Mouse (Mus musculus) heart, embryonic 10.5 days (tissue): ENCODE results near the gene Wdfy3. TPM values are rescaled to one million over a fixed set of nuclear protein-coding genes. Genes with fewer than 3 reads are reported as not detected.

Source experiments
- DNase-seq: peaks from one replicate; pipeline ENCODE4 v3.0.0-alpha.2; 2017; ENCODE audit warnings: low spot score
- H3K27ac ChIP-seq: fragments of 300-500 bp; sonication (generic); 2 replicates; pipeline ENCODE4 v1.5.1; 2016; ENCODE audit warnings: mild to moderate bottlenecking
- H3K27me3 ChIP-seq: fragments of 300-500 bp; sonication (generic); 2 replicates; pipeline ENCODE4 v1.6.1; 2016; ENCODE audit warnings: mild to moderate bottlenecking; ENCODE audit not compliant: poor library complexity, insufficient read depth, severe bottlenecking
- H3K36me3 ChIP-seq: fragments of 300-500 bp; sonication (generic); 2 replicates; pipeline ENCODE4 v1.6.1; 2016; ENCODE audit warnings: mild to moderate bottlenecking, moderate library complexity
- H3K4me1 ChIP-seq: fragments of 300-500 bp; sonication (generic); 2 replicates; pipeline ENCODE4 v1.6.1; 2016; ENCODE audit warnings: mild to moderate bottlenecking
- H3K4me3 ChIP-seq: fragments of 300-500 bp; sonication (generic); 2 replicates; pipeline ENCODE4 v1.5.1; 2016; ENCODE audit warnings: mild to moderate bottlenecking, moderate library complexity
- H3K9me3 ChIP-seq: fragments of 300-500 bp; sonication (generic); 2 replicates; pipeline ENCODE4 v1.6.1; 2016; ENCODE audit warnings: mild to moderate bottlenecking, moderate library complexity
- WGBS: fragments of 180-500 bp; shearing (Covaris S2); methylation state at CpG from one replicate; pipeline ENCODE4 v1.1.7; 2016; 5-methylcytosine and 5-hydroxymethylcytosine counted together
- polyA plus RNA-seq: library from polyadenylated mRNA; unstranded; fragments of >200 nt; fragmentation: Nextera tagmentation; extraction: Ambion mirVana; gene quantifications from 2 replicates; pipeline ENCODE4 v1.2.1, GENCODE M21; 2016

Gene Wdfy3
- polyA plus RNA-seq, 1 experiment from 2014 or later: 14.4 TPM

DNA sequence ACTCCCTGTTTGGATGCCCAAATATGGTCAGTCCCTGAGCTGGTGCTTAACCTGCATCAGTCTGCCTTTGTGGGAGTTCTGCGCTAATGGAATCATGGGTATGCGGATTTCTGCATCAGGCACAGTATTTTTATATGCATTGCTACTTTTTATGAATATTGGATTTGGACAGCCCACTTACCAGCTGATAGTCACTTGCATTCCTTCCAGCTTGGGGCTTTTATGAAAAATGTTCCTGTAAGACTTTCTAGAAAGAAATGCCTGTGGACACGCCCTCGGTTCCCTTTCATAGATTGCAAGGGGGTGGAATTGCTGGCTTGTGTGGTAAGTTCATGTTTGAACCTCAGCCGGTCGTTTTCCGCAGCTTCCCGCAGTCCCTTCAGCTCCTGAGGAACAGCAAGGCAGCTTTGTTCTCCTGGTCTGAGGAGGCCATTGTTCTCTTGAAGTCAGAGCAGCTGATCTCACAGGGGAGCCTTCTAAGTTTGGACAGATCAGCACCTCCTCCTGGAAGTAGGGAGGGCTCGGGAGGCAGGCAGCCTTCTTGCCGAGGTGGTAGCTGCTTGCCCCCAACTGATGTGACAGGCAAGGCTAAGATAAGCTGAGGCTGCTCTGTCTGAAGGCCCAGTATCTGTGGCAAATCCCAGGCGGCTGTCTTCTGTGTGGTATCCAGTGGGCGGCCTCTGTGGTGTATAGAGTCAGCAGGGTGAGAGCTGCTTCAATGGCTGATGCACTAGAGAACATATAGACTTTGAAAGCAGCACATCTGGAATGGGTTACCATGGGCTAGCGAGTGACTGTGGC is 244.4 kb downstream of the Wdfy3 start:
- Histone ChIP-seq H3K27ac (peak overlapping the region; percentile 60), H3K4me1 (peaks cover 38% of the 10 kb centered on the region), H3K9me3 (no peaks in the 10 kb centered on the region), H3K36me3 (no peaks in the 10 kb centered on the region), H3K27me3 (peaks cover 15% of the 10 kb centered on the region; the same call in 1 of the 2 replicates), H3K4me3 (peak overlapping the region; percentile 0; the same call in 1 of the 2 replicates)
- no peak for DNase-seq
- 17% methylated on average over 13 of the region's 13 CpGs for WGBS

DNA sequence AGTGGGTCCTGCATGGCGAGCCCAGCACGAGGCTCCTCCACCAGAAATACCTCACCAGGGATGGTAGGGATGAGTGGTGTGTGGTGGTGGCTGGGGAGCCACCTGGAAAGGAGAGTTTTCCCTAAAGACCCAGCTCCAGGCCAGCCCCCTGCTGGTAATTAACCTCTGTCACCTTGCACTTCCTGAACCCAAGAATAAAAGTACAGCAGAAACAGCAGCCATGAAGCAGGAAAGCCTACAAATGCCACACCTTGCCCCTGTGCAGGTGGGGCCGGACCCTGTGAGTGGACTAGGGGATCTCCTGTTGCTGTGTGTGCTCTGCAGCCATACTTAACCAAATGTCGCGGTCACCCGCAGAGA is 247.4 kb downstream of the Wdfy3 start:
- Histone ChIP-seq H3K36me3 (no peaks in the 10 kb centered on the region), H3K27ac (no peak overlapping the region), H3K4me3 (no peak overlapping the region), H3K27me3 (peaks cover 15% of the 10 kb centered on the region; the same call in 1 of the 2 replicates), H3K4me1 (peaks cover 54% of the 10 kb centered on the region), H3K9me3 (no peaks in the 10 kb centered on the region)
- DNase-seq: no peak
- WGBS: 46% methylated on average over 6 of the region's 6 CpGs

DNA sequence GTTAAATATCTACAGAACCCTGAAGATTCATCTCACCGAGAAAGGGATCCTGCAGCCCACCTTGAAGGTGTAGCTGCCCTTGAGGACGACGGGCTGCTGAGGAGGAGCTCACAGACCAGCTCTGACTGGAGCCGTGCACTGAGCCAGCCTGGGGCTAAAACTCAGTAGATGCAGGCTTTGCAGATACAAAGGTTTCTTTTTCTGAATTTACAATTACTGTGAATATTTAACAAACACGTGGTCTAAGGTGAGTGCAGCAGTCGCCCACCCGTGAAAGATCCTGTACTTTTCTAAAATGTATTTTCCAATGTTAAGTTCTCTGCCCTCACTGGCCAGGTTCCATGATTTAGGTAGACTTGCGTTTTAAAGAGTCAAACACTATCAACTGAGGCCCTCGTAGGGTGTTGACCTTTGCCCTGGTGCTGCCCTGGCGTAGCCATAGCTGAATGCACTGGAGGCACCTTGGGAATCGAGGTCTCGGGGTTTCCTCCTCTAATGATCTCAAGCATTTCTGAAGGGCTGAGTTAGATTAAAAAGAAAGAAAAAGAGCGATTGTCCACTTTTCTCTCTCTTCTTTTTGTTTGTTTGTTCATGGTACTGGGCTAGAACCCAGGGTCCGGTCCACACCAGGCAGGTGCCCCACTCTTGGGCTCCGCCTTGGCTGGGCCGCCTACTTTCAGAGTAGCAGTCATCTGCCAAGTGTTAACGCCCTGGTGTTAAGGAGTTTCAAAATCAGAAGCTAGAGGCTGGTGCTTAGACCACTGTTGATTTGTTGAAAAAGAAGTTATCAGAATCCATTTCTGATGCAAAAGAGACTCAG is 248.0 kb downstream of the Wdfy3 start:
- no peak for DNase-seq
- 0 out of 2 replicates have a peak overlapping the region, but pooled peaks have one; percentile 1 for H3K27ac ChIP-seq
- peaks cover 54% of the 10 kb centered on the region for H3K4me1 ChIP-seq
- H3K9me3 ChIP-seq: no peaks in the 10 kb centered on the region
- no peaks in the 10 kb centered on the region for H3K36me3 ChIP-seq
- H3K4me3 ChIP-seq: no peak overlapping the region
- H3K27me3 ChIP-seq: peaks cover 15% of the 10 kb centered on the region; the same call in 1 of the 2 replicates
- 68% methylated on average over 17 of the region's 17 CpGs for WGBS

DNA sequence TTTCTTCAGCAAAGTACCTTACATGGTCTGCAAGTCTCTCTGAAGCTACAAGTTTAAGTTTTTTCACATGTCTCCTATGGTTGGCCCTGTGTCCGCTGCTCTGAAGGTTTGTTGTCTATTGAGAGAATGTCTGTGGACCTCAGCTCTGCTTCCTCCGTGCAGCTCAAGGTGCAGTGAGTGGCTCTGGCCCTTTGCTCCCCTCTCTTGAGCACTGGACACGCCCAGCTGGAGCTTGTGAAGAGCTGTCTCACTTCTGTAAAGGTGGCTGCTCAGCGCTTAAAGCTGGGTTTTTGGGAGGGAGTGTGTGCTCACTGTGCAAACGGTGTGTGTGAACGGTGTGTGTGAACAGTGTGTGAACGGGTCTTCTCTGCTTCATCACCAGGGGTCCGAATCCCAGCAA is 248.7 kb downstream of the Wdfy3 start:
- H3K36me3 ChIP-seq: no peaks in the 10 kb centered on the region
- 61% methylated on average over 8 of the region's 8 CpGs for WGBS

DNA sequence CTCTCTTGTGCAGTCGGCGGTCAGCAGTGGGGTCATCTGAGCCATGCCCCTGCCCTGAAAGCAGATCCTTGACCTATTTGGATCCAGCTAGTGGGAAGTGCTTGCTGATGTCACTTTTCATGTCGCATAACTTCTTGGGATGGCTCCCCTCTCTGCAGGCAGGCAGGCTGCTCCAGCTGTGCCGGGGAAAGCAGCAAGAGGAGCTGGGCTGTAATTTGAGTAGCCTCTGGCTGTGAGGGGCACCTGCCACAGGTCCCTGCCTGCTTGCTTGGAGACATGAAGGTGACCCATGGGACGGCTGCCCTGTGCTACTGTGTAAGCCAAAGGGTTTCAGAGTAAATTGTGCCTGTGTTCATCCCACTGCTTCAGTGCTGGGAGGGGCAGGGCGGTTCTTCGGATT is 249.9 kb downstream of the Wdfy3 start:
- DNase-seq: no peak
- 13% methylated on average over 7 of the region's 7 CpGs for WGBS
- Histone ChIP-seq H3K27me3 (peaks cover 15% of the 10 kb centered on the region; the same call in 1 of the 2 replicates), H3K36me3 (no peaks in the 10 kb centered on the region), H3K9me3 (no peaks in the 10 kb centered on the region), H3K4me1 (peaks cover 48% of the 10 kb centered on the region), H3K27ac (0 out of 2 replicates have a peak overlapping the region, but pooled peaks have one; percentile 3), H3K4me3 (no peak overlapping the region)

More for the DNA sequence above, 248.7 kb downstream of the Wdfy3 start:
- DNase-seq: no peak
- Histone ChIP-seq H3K27ac (0 out of 2 replicates have a peak overlapping the region, but pooled peaks have one; percentile 1), H3K4me3 (no peak overlapping the region), H3K27me3 (peaks cover 15% of the 10 kb centered on the region; the same call in 1 of the 2 replicates), H3K9me3 (no peaks in the 10 kb centered on the region), H3K4me1 (peaks cover 56% of the 10 kb centered on the region)

DNA sequence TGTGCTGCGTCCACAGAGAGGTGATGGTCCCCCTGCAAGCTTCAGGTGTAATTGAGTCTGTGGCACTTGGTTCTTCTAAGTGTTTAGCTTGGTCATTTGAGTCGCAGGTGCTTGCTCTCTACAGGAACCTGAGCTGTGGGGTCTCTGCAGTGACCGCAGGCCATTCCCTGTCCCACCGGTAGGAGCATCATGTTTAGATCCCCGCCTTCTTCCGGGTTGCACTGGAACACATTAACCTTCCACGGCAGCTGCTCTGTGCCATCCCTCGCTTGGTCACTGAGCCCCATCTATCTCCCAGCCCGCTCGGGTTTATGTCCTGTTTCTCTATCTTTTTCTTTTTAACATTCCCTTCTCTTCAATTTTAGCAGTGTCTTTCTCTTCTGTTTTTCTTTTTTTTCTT is 250.5 kb downstream of the Wdfy3 start:
- 53% methylated on average over 10 of the region's 10 CpGs for WGBS
- no peaks in the 10 kb centered on the region for H3K36me3 ChIP-seq
- no peak for DNase-seq
- peaks cover 48% of the 10 kb centered on the region for H3K4me1 ChIP-seq
- no peak overlapping the region for H3K4me3 ChIP-seq
- H3K27me3 ChIP-seq: peaks cover 14% of the 10 kb centered on the region; the same call in 1 of the 2 replicates
- H3K9me3 ChIP-seq: no peaks in the 10 kb centered on the region
- H3K27ac ChIP-seq: no peak overlapping the region

DNA sequence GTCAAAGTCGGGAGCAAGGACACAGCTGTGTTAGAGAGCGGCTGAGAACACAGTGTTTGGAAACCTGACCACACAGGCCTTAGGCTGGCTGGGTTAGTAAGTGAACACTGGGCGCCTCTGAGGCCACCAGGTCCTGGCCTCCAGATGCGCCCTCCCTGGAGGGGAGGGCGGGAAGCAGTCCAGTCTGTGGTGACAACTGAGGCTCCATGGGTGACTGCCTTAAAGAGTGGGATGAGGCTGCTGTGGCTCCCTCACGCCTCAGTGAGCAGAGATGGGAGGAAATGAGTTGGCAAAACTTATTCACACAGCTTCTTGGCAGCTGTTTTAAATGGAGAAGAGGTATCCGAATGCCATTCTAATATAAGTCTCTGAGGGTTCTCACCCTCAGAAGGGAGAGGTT is 252.9 kb downstream of the Wdfy3 start:
- 60% methylated on average over 7 of the region's 7 CpGs for WGBS
- DNase-seq: no peak
- Histone ChIP-seq H3K9me3 (no peaks in the 10 kb centered on the region), H3K36me3 (no peaks in the 10 kb centered on the region), H3K4me3 (no peak overlapping the region), H3K27ac (peak overlapping the region; percentile 62; the same call in 1 of the 2 replicates), H3K4me1 (peaks cover 41% of the 10 kb centered on the region), H3K27me3 (no peaks in the 10 kb centered on the region)

DNA sequence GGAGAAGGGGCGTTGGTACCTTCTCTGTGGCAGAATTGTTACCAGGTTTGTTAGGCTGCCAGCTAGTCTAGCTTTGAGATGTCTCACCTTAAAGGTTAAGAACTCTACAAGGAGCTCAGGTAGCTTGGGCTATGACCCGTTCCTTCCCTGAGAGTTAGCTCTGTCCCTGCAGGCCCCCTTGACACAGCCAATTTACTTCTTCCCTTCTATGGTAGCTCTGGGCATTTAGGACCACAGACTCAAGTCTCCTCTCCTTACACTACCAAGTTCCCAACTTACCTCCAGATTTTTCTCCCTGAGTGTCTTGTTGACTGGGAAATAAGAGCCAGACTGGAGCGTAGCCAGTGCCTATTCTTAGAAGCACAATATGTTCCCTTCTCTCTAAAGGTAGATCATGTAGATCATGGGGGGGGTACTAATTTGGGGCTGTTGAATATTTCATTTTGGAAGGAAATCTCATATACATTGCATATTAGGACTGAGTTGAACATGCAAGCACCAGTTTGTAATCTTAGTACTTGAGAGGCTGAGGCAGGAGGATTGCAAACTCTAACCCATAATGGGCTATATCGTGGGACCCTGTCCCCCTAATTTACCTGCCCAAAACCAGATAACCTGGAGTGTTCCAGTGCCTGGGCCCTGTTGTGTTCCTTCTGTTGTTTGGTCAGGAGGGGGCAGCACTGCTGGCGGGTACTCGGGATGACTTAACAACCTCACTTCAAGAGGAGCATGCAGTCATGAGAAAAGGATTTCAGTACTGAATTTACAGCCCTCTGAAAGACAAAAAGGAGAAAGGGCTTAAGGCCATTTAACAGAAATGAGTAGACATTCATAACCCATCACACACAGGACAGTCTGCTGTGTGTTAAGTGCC is 258.2 kb downstream of the Wdfy3 start:
- Histone ChIP-seq H3K27me3 (no peaks in the 10 kb centered on the region), H3K9me3 (no peaks in the 10 kb centered on the region), H3K4me3 (no peak overlapping the region), H3K27ac (no peak overlapping the region), H3K4me1 (peaks cover 10% of the 10 kb centered on the region), H3K36me3 (no peaks in the 10 kb centered on the region)
- no peak for DNase-seq
- 87% methylated on average over 6 of the region's 6 CpGs for WGBS

DNA sequence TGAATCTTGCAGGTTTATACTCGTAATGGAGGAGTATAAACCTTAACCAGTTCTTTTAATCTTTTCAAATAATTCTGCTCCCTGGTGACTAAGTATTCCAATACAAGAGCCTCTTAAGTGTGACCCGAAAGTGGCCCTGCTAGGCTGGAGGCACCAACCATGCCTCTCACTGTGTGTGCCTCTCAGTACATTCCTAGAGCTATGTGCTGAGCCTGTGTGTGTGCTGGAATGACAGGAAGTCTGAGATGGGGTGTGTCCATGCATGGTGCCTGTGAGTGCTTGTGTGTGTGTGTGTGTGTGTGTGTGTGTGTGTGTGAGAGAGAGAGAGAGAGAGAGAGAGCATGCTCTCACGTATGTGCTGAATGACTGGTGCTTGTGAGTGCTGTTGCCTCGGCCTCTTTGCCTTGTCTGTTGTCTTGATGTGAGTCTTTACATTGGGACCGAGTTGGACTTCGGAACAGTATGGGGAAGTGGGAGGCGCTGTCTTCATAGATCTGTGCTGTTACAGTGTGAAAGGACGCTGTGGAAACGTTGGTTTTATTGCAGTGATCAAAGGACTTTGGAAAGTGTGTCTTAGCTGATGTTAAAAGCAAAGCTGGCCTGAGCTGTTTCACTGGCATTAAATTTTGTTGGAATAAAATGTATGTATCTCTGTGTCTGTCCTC is 267.2 kb downstream of the Wdfy3 start:
- H3K27me3 ChIP-seq: no peaks in the 10 kb centered on the region
- DNase-seq: no peak
- 71% methylated on average over 9 of the region's 9 CpGs for WGBS
- H3K4me1 ChIP-seq: peaks cover 14% of the 10 kb centered on the region
- no peak overlapping the region for H3K4me3 ChIP-seq
- H3K36me3 ChIP-seq: no peaks in the 10 kb centered on the region
- H3K27ac ChIP-seq: no peak overlapping the region
- H3K9me3 ChIP-seq: peaks cover 3% of the 10 kb centered on the region; the same call in 1 of the 2 replicates

DNA sequence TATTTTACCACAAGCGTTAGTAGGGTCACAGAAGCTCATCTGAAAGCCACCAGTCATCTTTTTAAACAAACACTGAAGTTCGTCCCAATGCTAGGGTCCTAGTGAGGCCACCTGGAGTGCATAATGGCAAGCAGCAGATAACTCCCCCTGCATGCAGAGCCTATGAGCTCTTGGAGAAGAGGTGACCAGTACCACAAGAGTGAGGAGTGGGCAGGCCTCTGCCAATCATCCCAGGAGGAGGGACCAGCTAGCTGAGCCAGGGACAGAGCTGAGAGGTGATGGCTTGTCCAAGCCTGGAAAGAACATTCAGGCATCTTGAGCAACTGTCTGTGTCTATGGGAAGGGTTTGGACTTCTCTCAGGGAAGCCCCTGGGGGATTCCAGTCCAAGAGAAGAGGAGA is 267.8 kb downstream of the Wdfy3 start:
- Histone ChIP-seq H3K27me3 (no peaks in the 10 kb centered on the region), H3K36me3 (no peaks in the 10 kb centered on the region), H3K4me3 (no peak overlapping the region), H3K9me3 (peaks cover 3% of the 10 kb centered on the region; the same call in 1 of the 2 replicates), H3K27ac (no peak overlapping the region), H3K4me1 (peaks cover 14% of the 10 kb centered on the region)
- DNase-seq: no peak
- 54% methylated on average over 2 of the region's 2 CpGs for WGBS

DNA sequence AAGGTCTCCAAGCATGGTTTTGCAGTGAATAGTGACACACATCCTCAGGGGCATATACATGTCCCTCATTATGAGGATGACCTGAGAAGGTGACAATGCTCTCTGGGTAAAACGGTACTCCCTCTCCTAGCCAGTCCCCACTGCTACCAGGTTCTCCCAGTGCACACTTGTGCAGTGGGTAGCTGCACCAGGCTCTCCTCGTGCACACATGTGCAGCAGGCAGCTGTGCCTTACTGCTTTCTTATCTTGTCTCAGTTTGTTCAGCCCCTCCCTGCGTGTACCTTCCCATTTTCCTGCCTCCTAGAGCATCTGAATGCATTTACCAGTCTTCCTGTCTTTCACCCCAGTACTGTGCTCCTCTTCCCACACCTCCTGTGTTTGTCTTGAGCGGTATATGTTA is 277.1 kb downstream of the Wdfy3 start:
- WGBS: 52% methylated on average over 4 of the region's 4 CpGs
- peaks cover 15% of the 10 kb centered on the region; the same call in 1 of the 2 replicates for H3K4me1 ChIP-seq
- H3K36me3 ChIP-seq: no peaks in the 10 kb centered on the region
- no peaks in the 10 kb centered on the region for H3K27me3 ChIP-seq
- H3K4me3 ChIP-seq: no peak overlapping the region
- H3K27ac ChIP-seq: no peak overlapping the region
- no peaks in the 10 kb centered on the region for H3K9me3 ChIP-seq
- DNase-seq: no peak

DNA sequence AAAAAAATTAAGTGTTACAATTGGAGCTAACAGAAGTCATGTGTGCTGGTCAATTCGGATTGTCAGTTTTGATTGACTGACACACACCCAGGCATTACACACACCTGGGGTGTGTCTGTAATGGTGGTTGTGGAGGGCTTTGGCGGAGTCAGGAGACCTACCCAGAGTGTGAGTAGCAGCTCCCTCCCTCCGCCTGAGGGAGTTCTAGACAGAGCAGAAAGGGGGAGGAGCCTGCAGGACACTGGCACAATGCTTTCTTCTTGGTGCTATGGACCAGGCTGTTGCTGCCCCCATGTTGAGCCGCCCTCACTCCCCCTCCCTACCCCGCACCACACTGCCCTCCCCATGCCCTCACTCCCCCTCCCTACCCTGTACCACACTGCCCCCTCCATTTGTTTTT is 279.2 kb downstream of the Wdfy3 start:
- Histone ChIP-seq H3K36me3 (no peaks in the 10 kb centered on the region), H3K9me3 (no peaks in the 10 kb centered on the region), H3K27ac (no peak overlapping the region), H3K27me3 (no peaks in the 10 kb centered on the region), H3K4me1 (peaks cover 15% of the 10 kb centered on the region; the same call in 1 of the 2 replicates), H3K4me3 (no peak overlapping the region)
- WGBS: 64% methylated on average over 5 of the region's 5 CpGs
- no peak for DNase-seq
